Mouse (Mus musculus) forebrain, embryonic 15.5 days (tissue): ENCODE results near the gene Tspo2. TPM values are rescaled to one million over a fixed set of nuclear protein-coding genes. Genes with fewer than 3 reads are reported as not detected.
A peak's percentile ranks its signal among the peaks of the same experiment; 100 is the strongest.

Experiments
- ATAC-seq: fragments of 200-750 bp; cut with Nextera tagmentation; replicated peaks from 2 replicates; pipeline ENCODE4 v1.8.0; 2017; ENCODE audit warnings: mild to moderate bottlenecking, moderate TSS enrichment, moderate library complexity
- H3K27ac ChIP-seq: fragments of 300-500 bp; sonication (generic); replicated peaks from 2 replicates; pipeline ENCODE4 v1.5.1; 2015; ENCODE audit warnings: mild to moderate bottlenecking, inconsistent platforms
- H3K27me3 ChIP-seq: fragments of 300-500 bp; sonication (generic); 2 replicates; pipeline ENCODE4 v1.6.1; 2015; ENCODE audit warnings: inconsistent platforms
- H3K36me3 ChIP-seq: fragments of 300-500 bp; sonication (generic); 2 replicates; pipeline ENCODE4 v1.6.1; 2015; ENCODE audit warnings: mild to moderate bottlenecking, inconsistent platforms
- H3K4me1 ChIP-seq: fragments of 300-500 bp; sonication (generic); 2 replicates; pipeline ENCODE4 v1.6.1; 2015; ENCODE audit warnings: inconsistent platforms
- H3K4me2 ChIP-seq: fragments of 300-500 bp; sonication (generic); replicated peaks from 2 replicates; pipeline ENCODE4 v1.6.1; 2015; ENCODE audit warnings: mild to moderate bottlenecking, inconsistent platforms
- H3K4me3 ChIP-seq: fragments of 300-500 bp; sonication (generic); 2 replicates; pipeline ENCODE4 v1.5.1; 2015; ENCODE audit warnings: mild to moderate bottlenecking, inconsistent platforms
- H3K9ac ChIP-seq: fragments of 300-500 bp; sonication (generic); replicated peaks from 2 replicates; pipeline ENCODE4 v1.6.1; 2015; ENCODE audit warnings: mild to moderate bottlenecking, inconsistent platforms
- H3K9me3 ChIP-seq: fragments of 300-500 bp; sonication (generic); 2 replicates; pipeline ENCODE4 v1.6.1; 2016; ENCODE audit warnings: inconsistent platforms
- WGBS: fragments of 180-500 bp; shearing (Covaris S2); methylation state at CpG from one replicate; pipeline ENCODE4 v1.1.7; 2015; ENCODE audit warnings: mixed read lengths; 5-methylcytosine and 5-hydroxymethylcytosine counted together
- polyA plus RNA-seq: library from polyadenylated mRNA; unstranded; fragments of >200 nt; fragmentation: Nextera tagmentation; extraction: Ambion mirVana; gene quantifications from 2 replicates; pipeline ENCODE4 v1.2.1, GENCODE M21; 2015

Gene Tspo2
- polyA plus RNA-seq, 1 experiment from 2014 or later: 2.8 TPM

DNA sequence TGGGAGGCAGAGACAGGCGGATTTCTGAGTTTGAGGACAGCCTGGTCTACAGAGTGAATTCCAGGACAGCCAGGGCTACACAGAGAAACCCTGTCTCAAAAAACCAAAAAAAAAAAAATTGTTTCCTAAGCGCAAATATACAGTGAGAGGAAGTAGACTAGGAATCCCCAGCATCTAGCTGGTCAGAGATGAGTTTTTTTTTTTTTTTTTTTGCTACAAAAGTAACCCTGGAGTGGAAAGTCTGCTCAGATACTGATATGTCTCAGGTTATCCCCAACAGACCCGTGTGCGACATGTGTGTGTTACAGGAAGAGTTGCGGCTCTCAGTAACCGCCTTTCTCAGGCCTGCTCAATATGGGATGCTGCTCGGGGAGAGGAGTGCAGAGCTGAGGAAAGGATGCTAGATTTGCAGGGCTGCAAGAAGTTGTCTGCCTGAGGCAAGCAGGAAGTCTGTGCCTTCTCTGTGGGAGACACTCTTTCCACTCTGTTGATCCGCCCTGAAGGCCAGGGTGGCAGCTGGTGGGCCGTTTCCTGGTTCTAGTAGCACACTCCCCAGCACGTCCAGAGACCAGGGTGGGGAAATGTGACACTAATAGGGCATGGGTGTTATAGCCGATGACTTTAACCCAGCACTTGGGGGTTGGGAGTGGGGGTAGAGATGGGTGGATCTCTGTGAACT, 23.3 kb downstream of the Tspo2 start:
- H3K4me1 ChIP-seq: peaks cover 8% of the 10 kb centered on the region
- ATAC-seq: no peak
- no peak overlapping the region for H3K4me3 ChIP-seq
- H3K4me2 ChIP-seq: no peak overlapping the region
- 76% methylated on average over 11 of the region's 11 CpGs for WGBS
- no peaks in the 10 kb centered on the region for H3K27me3 ChIP-seq
- H3K27ac ChIP-seq: no peak overlapping the region
- no peak overlapping the region for H3K9ac ChIP-seq
- H3K36me3 ChIP-seq: no peaks in the 10 kb centered on the region
- no peaks in the 10 kb centered on the region for H3K9me3 ChIP-seq

DNA sequence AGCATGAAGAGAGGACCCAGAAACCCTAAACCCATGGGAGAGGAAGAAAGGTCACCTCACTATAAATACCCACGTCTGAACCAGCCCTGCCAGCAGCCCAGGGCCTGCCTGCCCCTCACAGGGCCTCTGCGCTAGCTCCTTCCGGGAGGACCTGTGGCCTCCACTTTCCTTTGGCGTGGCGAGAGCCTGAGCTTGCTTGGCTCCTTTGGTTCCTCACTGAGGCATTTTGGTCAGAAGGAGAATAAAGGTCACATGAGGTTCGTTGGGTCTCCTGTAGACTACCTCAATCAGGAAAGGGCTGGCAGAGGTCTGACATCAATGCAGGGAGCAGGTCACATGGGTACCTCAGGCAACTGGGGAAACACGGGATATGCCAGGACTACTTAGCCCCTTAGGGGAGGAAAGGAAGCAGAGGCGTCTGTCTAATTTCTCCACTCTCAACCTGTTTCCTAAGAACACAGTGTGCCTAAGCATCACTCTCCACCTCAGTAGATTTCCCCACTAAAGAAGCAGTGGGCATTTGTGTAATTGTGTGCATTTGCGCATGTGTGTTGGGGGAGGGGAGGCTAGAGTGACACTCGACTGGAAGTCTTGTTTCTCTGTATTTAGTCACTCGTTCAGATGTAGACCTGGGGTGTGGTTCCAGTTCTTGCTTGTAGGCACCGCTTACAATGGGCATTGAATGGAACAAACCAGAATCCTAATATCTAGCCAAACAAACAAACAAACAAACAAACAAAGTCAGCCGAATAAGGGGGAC, 24.2 kb downstream of the Tspo2 start:
- Histone ChIP-seq H3K4me3 (no peak overlapping the region), H3K9me3 (no peaks in the 10 kb centered on the region), H3K9ac (no peak overlapping the region), H3K36me3 (no peaks in the 10 kb centered on the region), H3K27me3 (no peaks in the 10 kb centered on the region), H3K4me2 (no peak overlapping the region), H3K4me1 (peaks cover 8% of the 10 kb centered on the region), H3K27ac (no peak overlapping the region)
- WGBS: 73% methylated on average over 13 of the region's 13 CpGs
- ATAC-seq: no peak

DNA sequence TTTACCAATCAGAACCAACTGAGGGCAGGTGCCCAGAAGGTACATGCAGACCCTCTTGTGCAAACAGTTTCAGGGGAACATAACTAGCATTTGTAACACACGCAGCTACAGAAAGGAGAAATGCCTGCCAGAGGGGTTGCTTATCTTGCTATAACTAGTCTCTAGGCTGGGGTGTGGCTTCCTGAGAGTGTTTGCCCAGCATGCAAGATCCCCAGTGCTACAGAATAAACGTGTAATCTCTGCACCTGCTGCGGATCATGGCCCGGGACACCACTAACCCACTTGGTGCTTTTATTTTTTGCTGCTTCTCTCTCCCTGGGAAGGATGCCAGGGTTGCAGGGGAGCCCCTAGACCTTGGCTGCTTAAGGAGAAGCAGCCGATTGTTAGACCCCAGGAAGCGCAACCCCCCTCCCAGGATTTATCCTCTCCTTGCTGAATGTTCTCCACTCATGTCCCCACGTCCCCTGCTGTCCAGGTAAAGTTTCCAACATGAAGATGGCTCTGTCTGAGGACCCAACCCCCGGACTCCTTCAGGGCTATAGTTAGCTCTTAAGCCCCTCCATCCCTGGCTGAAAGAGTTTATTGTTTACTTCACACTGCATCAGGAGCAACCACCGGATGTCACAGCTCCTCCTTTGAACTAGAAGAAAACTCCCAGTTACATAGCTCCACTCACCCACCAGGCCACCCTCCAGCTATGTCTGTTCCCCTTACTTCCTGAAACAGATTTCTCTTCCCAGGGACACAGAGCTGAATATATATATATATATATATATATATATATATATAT, 25.3 kb downstream of the Tspo2 start:
- Histone ChIP-seq H3K4me1 (peaks cover 8% of the 10 kb centered on the region), H3K9me3 (no peaks in the 10 kb centered on the region), H3K9ac (0 out of 2 replicates have a peak overlapping the region, but pooled peaks have one; percentile 7), H3K4me3 (no peak overlapping the region), H3K27ac (no peak overlapping the region), H3K27me3 (no peaks in the 10 kb centered on the region), H3K36me3 (no peaks in the 10 kb centered on the region), H3K4me2 (no peak overlapping the region)
- 22% methylated on average over 9 of the region's 9 CpGs for WGBS
- ATAC-seq: no peak

DNA sequence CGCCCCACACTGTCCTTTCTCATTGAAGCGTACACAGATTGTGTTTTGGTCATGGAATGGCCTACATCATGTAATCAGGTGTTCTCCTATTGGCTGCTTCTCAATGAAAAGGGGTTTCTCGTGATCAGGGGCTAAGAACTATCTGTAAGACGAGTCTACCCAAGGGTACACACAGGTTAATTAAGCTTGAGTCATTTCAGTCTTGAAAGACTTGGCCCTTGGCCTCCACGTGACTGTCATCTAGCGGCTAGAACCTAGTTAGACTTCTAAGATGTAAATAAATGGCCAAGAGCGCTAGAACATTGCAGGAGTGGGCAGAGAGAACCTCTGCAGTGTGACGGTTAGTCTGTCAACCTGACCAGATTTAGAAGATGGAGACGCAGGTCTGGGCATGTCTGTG, 27.1 kb downstream of the Tspo2 start:
- peaks cover 8% of the 10 kb centered on the region for H3K4me1 ChIP-seq
- no peak overlapping the region for H3K4me3 ChIP-seq
- no peak overlapping the region for H3K4me2 ChIP-seq
- ATAC-seq: no peak
- no peaks in the 10 kb centered on the region for H3K36me3 ChIP-seq
- 76% methylated on average over 9 of the region's 9 CpGs for WGBS
- no peak overlapping the region for H3K27ac ChIP-seq
- no peak overlapping the region for H3K9ac ChIP-seq
- H3K27me3 ChIP-seq: no peaks in the 10 kb centered on the region
- no peaks in the 10 kb centered on the region for H3K9me3 ChIP-seq

DNA sequence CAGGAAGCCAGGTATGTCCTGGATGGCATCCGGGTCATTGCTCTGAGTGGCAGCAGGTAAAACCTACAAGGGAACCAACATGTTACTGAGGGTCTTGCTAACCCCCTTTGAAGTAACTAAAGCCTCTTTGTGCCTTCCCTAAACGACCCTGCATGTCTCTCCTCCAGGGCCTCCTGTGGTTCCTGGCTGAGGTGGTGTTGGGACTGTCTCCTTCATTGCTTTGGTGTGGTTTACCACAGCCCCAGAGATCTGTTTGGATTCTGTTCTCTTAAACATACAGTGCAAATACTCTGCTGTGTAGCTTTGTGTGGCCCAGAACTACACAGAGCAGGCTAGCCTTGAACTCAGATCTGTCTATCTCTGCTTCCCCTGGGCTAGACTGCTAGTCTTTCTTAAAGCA, 31.8 kb downstream of the Tspo2 start:
- H3K9me3 ChIP-seq: no peaks in the 10 kb centered on the region
- H3K27ac ChIP-seq: no peak overlapping the region
- H3K4me1 ChIP-seq: no peaks in the 10 kb centered on the region
- no peaks in the 10 kb centered on the region for H3K27me3 ChIP-seq
- H3K4me2 ChIP-seq: no peak overlapping the region
- H3K9ac ChIP-seq: no peak overlapping the region
- no peak for ATAC-seq
- 63% methylated on average over 2 of the region's 2 CpGs for WGBS
- peaks cover 10% of the 10 kb centered on the region for H3K36me3 ChIP-seq
- no peak overlapping the region for H3K4me3 ChIP-seq

DNA sequence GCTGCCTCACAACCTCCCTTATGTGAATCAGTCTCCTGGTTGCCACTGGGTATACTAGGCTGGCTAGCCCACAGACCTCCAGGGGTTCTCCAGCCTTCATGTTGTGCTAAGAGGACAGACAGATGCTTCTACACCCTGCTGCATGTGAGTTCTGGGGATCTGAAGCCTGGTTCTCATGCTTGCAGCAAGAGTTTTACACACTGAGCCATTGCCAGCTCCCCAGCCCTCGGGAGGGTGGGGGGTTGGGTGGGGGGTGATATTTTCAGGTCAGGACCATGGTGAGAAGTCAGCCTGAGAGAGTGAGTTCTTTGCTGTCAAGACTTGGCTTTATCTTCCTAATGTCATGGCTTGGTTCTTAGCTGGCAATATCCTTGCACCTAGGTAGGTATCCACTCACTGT, 32.5 kb downstream of the Tspo2 start:
- Histone ChIP-seq H3K27me3 (no peaks in the 10 kb centered on the region), H3K9me3 (no peaks in the 10 kb centered on the region), H3K4me2 (no peak overlapping the region), H3K36me3 (peaks cover 10% of the 10 kb centered on the region), H3K9ac (no peak overlapping the region), H3K4me3 (no peak overlapping the region), H3K4me1 (no peaks in the 10 kb centered on the region), H3K27ac (no peak overlapping the region)
- 100% methylated on average over 1 of the region's 1 CpGs for WGBS
- no peak for ATAC-seq

DNA sequence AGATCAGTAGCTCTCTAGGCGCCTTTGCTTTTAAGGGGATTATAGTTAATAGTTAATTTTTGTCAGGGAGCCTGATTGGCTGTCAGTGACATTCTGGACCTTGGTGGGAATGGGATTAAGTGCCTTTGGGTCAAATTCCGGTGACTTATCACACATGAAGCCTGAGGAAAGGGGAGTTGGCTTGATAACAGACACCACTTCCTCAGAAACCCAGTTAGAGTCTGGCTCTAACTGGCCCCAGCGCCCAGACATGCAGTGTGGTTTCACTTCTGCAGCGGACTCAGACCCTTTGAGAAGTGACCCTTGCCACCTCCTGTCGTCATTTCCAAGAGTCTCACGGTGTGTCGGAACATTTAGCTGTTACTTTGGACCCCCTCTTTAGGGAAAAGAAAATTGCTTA, 33.1 kb downstream of the Tspo2 start:
- H3K9ac ChIP-seq: no peak overlapping the region
- H3K36me3 ChIP-seq: peaks cover 10% of the 10 kb centered on the region
- H3K4me3 ChIP-seq: no peak overlapping the region
- H3K4me1 ChIP-seq: no peaks in the 10 kb centered on the region
- no peak for ATAC-seq
- WGBS: 83% methylated on average over 7 of the region's 7 CpGs
- no peak overlapping the region for H3K27ac ChIP-seq
- H3K9me3 ChIP-seq: no peaks in the 10 kb centered on the region
- H3K4me2 ChIP-seq: no peak overlapping the region
- H3K27me3 ChIP-seq: no peaks in the 10 kb centered on the region

DNA sequence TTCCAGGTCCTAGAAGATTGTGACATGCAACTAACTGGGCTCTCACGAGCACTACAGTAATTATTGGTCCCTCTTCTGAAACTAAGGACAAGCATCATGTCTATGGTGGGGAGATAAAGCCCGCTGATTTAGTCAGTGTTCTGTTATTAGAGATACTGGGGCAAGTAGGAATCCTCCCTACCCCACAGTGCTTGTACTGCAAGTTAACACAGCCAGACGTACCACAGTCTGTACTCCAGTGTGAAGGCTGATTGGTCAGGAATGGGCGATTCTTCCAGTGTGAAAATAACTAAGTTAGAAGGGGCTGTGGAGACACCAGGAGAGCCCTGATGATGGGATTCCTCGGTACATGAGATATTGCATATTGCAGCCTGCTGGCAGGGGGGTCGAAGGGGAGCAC, 33.8 kb downstream of the Tspo2 start:
- Histone ChIP-seq H3K4me2 (no peak overlapping the region), H3K36me3 (peaks cover 10% of the 10 kb centered on the region), H3K27me3 (no peaks in the 10 kb centered on the region), H3K4me3 (no peak overlapping the region), H3K9ac (no peak overlapping the region), H3K4me1 (no peaks in the 10 kb centered on the region), H3K27ac (no peak overlapping the region), H3K9me3 (no peaks in the 10 kb centered on the region)
- ATAC-seq: no peak
- WGBS: 88% methylated on average over 6 of the region's 6 CpGs

DNA sequence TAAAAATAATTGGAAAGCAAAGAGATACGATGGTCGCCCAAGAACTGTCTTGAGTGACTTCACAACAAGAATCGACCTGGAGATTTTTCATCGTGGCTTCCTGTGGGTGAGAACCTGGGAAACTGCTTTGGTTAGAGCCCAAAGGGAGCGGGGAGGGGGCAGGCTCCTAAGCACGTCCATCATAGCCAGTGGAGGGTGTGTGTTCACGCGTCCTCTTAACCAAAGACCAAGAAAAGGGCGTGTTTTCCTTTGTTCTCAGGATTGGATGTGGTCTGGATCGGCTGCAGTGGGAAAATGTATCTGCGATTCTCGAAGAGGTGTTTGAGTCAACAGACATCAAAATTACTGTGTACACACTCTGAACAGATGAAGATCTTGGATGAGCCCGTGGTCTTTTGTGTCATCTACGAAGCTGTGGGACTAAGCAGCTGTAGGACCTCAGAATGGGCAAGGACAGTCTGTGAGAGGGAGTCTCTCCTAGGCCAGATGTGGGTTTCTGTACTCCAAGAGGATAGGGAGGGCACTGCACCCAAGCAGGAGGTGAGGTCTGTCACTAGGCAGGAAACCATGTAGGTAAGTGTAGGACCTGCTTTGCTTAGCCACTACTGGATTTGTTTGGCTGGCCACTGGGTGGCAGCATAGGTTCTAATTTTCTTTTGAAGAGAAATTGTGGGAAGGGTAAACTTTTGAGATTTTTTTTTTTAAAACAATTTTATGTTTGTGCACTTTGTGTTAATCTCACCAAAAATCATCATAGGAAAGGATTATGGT, 34.7 kb downstream of the Tspo2 start:
- ATAC-seq: peak; percentile 75
- no peak overlapping the region for H3K4me2 ChIP-seq
- H3K27ac ChIP-seq: no peak overlapping the region; the same call in 1 of the 2 replicates
- peaks cover 10% of the 10 kb centered on the region for H3K36me3 ChIP-seq
- H3K9ac ChIP-seq: no peak overlapping the region
- H3K27me3 ChIP-seq: no peaks in the 10 kb centered on the region
- peaks cover 5% of the 10 kb centered on the region for H3K4me1 ChIP-seq
- H3K9me3 ChIP-seq: no peaks in the 10 kb centered on the region
- 92% methylated on average over 14 of the region's 14 CpGs for WGBS
- no peak overlapping the region for H3K4me3 ChIP-seq

DNA sequence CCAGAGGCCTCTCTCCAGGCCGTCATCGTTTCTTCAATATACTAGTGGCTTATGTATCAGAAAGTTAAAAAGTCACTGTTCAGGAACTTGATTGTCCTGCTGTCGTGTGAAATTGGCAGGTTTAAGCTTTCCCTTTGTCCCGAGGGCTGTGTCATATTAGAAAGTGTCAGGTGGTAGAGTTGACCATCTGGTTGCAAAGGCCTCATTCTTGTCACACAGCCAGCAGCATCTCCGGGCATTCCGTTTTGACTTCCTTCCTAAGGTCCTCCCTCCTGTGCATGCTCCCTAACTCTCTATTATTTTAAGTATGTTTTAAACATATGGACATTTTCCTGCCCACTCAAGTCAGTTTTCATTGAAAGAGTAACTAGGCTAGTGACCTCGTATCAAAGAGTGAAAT, 35.3 kb downstream of the Tspo2 start:
- no peak overlapping the region for H3K27ac ChIP-seq
- WGBS: 78% methylated on average over 7 of the region's 7 CpGs

DNA sequence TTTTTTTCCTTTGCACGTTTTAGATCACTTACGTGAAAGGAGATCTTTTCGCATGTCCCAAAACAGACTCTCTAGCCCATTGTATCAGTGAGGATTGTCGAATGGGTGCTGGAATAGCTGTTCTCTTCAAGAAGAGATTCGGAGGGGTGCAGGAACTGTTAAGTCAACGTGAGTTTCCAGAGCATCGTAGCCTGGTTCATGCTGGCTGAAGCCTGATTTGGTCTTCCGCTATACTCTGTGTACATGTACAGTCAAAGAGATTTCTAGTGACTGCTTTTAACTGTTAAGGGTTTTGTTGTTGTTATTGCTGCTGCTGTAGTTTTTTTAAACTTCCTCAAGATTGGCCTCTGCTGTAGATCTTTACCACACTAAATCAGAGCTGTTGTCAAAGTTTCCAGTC, 40.1 kb downstream of the Tspo2 start:
- H3K27ac ChIP-seq: peak overlapping the region; percentile 96

More for the DNA sequence above, 35.3 kb downstream of the Tspo2 start:
- Histone ChIP-seq H3K36me3 (peaks cover 10% of the 10 kb centered on the region), H3K4me1 (peaks cover 11% of the 10 kb centered on the region), H3K4me3 (no peak overlapping the region), H3K9ac (no peak overlapping the region), H3K9me3 (no peaks in the 10 kb centered on the region), H3K27me3 (no peaks in the 10 kb centered on the region), H3K4me2 (no peak overlapping the region)
- ATAC-seq: no peak

More for the DNA sequence above, 40.1 kb downstream of the Tspo2 start:
- H3K4me3 ChIP-seq: peak overlapping the region; percentile 80
- peak overlapping the region; percentile 83 for H3K4me2 ChIP-seq
- peaks cover 34% of the 10 kb centered on the region for H3K4me1 ChIP-seq
- ATAC-seq: no peak
- H3K9ac ChIP-seq: peak overlapping the region; percentile 67
- WGBS: 35% methylated on average over 8 of the region's 8 CpGs
- H3K27me3 ChIP-seq: no peaks in the 10 kb centered on the region
- no peaks in the 10 kb centered on the region for H3K9me3 ChIP-seq
- peaks cover 10% of the 10 kb centered on the region for H3K36me3 ChIP-seq
